Mouse (Mus musculus): ENCODE measurements around the gene Rnf43. TPM values are rescaled to one million over a fixed set of nuclear protein-coding genes. Genes with fewer than 3 reads are reported as not detected.
A peak's percentile ranks its signal among the peaks of the same experiment; 100 is the strongest.

Gene Rnf43
- 5.9 and 10.4 TPM in 2 replicates for polyA plus RNA-seq (2014; fragmentation: Nextera tagmentation; extraction: Ambion mirVana)

DNA sequence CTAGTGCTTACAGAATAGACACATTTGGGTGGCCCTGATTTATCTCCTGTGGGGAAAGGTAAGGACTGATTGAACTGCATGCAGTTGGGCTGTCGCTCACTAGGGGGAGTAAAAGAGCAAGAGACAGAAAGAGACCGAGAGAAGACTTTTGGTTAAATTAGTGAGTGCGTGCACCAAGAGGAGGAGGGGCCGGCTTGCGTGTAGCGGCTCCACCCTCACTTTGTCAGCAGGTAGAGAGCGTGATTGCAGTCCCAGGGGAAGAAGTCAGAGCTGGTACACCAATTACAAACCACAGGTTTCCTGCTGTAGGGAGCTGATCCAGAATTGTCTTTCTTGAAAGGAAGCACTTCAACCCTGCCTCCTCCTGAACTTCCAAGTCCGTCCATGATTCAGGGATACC lies at the start of gene Rnf43:
Gene Rnf43 (plus strand): TSS at position 316 of the 400 bp plus-strand sequence.
- Histone ChIP-seq H3K4me2 (replicated peaks; ENCODE audit: low read depth, low read length) (peak within 1 kb of the TSS; percentile 41), H3K36me3 (ENCODE audit: control insufficient read depth, insufficient read depth, low read length) (no peaks in the 10 kb centered on the region), H3K4me3 (ENCODE audit: low read length) (peak within 1 kb of the TSS; percentile 38), H3K9ac (ENCODE audit: low read depth, low read length) (peak within 1 kb of the TSS; percentile 49; the same call in 1 of the 2 replicates), H3K27ac (ENCODE audit: low read depth, low read length) (no peak within 1 kb of the TSS), H3K27me3 (ENCODE audit: control insufficient read depth, insufficient read depth, low read length) (peaks cover 5% of the 10 kb centered on the region; the same call in 1 of the 2 replicates), H3K4me1 (ENCODE audit: control insufficient read depth, insufficient read depth, low read length) (no peaks in the 10 kb centered on the region), H3K9me3 (ENCODE audit: control insufficient read depth, low read length) (no peaks in the 10 kb centered on the region)
- ATAC-seq (ENCODE audit: low FRiP score, low TSS enrichment) = peak; percentile 87
- WGBS = 1% methylated on average over 8 of the region's 8 CpGs

GRCm38 (mm10) chr11:87613972-87614371 lies 48.5 kb upstream of the Rnf43 start:
- WGBS = 91% methylated on average over 7 of the region's 7 CpGs
- H3K4me3 ChIP-seq (ENCODE audit: low read length) = no peak overlapping the region
- no peaks in the 10 kb centered on the region for H3K27me3 ChIP-seq (ENCODE audit: control insufficient read depth, insufficient read depth, low read length)
- no peak overlapping the region for H3K9ac ChIP-seq (ENCODE audit: low read depth, low read length)
- H3K9me3 ChIP-seq (ENCODE audit: control insufficient read depth, low read length) = peaks cover 12% of the 10 kb centered on the region
- no peak overlapping the region for H3K4me2 ChIP-seq (replicated peaks; ENCODE audit: low read depth, low read length)
- peaks cover 92% of the 10 kb centered on the region for H3K36me3 ChIP-seq (ENCODE audit: control insufficient read depth, insufficient read depth, low read length)
- no peaks in the 10 kb centered on the region for H3K4me1 ChIP-seq (ENCODE audit: control insufficient read depth, insufficient read depth, low read length)
- ATAC-seq (ENCODE audit: low FRiP score, low TSS enrichment) = no peak
- H3K27ac ChIP-seq (ENCODE audit: low read depth, low read length) = no peak overlapping the region

DNA sequence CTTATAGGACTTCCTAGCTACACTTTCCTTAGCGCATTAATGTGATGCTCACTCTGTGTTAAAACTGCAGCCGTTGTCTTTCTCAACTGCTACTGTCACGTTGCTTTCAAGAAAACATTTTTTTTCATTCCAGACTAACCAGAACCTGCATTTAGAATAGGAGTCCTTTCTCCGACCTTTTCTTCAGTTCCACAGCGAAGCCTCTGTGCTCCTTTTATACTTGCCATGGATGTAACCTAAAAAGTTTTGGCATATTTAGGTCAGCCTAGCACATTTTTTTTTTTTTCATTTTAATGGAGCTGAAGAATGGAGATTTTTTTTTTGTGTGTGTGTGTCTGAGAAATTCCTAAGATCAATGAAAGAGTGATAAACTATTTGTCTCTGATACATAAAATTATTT lies 47.0 kb upstream of the Rnf43 start:
- Histone ChIP-seq H3K4me1 (ENCODE audit: control insufficient read depth, insufficient read depth, low read length) (no peaks in the 10 kb centered on the region), H3K9ac (ENCODE audit: low read depth, low read length) (no peak overlapping the region), H3K27me3 (ENCODE audit: control insufficient read depth, insufficient read depth, low read length) (no peaks in the 10 kb centered on the region), H3K4me2 (replicated peaks; ENCODE audit: low read depth, low read length) (no peak overlapping the region), H3K4me3 (ENCODE audit: low read length) (no peak overlapping the region), H3K9me3 (ENCODE audit: control insufficient read depth, low read length) (peaks cover 12% of the 10 kb centered on the region), H3K36me3 (ENCODE audit: control insufficient read depth, insufficient read depth, low read length) (peaks cover 86% of the 10 kb centered on the region), H3K27ac (ENCODE audit: low read depth, low read length) (no peak overlapping the region)
- ATAC-seq (ENCODE audit: low FRiP score, low TSS enrichment) = no peak
- WGBS = 95% methylated on average over 5 of the region's 5 CpGs

- Histone ChIP-seq H3K4me2 (replicated peaks; ENCODE audit: low read depth, low read length) (no peak overlapping the region), H3K9ac (ENCODE audit: low read depth, low read length) (no peak overlapping the region), H3K4me1 (ENCODE audit: control insufficient read depth, insufficient read depth, low read length) (no peaks in the 10 kb centered on the region), H3K4me3 (ENCODE audit: low read length) (no peak overlapping the region), H3K27me3 (ENCODE audit: control insufficient read depth, insufficient read depth, low read length) (no peaks in the 10 kb centered on the region), H3K27ac (ENCODE audit: low read depth, low read length) (no peak overlapping the region), H3K9me3 (ENCODE audit: control insufficient read depth, low read length) (peaks cover 12% of the 10 kb centered on the region), H3K36me3 (ENCODE audit: control insufficient read depth, insufficient read depth, low read length) (peaks cover 85% of the 10 kb centered on the region)
- no peak for ATAC-seq (ENCODE audit: low FRiP score, low TSS enrichment)
- 97% methylated on average over 2 of the region's 2 CpGs for WGBS
These were observed 46.6 kb upstream of the Rnf43 start for GRCm38 (mm10) chr11:87615952-87616351.

DNA sequence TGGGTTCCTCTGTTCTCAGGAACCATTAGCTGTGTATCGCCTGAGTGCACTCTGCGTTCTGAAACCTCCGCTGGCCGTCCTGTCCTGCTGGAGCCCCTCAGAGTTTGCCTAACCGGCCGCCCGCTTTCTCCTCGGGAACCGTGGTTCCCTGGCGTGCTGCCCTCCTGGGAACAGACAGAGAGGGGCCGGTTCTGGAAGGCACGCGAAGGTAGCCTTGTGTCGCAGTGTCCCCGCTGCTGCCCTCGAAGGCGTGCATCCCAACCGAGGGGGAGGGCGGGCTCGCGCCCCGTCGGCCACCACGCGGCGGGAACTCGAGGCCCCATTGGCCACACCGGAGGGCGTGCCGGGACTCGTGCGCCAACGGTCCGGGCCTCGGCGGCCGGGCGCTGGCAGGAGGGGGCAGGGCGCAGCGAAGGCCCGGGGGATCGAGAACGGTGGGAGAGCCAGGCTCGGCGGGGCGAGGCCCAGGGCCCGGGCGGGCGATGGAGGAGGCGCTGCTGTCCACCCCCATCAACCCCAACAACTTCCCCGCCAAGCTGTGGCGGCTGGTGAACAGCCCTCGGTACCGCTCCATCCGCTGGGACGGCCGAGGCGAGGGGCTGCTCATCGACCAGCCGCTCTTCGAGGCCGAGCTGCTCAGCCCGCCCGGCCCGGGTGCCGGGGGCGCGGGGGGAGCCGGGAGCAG lies 45.6 kb upstream of the Rnf43 start, which contains the start of gene Hsf5:
Gene Hsf5 (plus strand): TSS at position 375 of the 685 bp plus-strand sequence.
- H3K36me3 ChIP-seq (ENCODE audit: control insufficient read depth, insufficient read depth, low read length) = peaks cover 77% of the 10 kb centered on the region
- 0 out of 2 replicates have a peak, but pooled peaks have one; percentile 28 for ATAC-seq (ENCODE audit: low FRiP score, low TSS enrichment)
- H3K4me2 ChIP-seq (replicated peaks; ENCODE audit: low read depth, low read length) = no peak within 1 kb of the TSS
- H3K27me3 ChIP-seq (ENCODE audit: control insufficient read depth, insufficient read depth, low read length) = no peaks in the 10 kb centered on the region
- 88% methylated on average over 46 of the region's 69 CpGs for WGBS
- peaks cover 12% of the 10 kb centered on the region for H3K9me3 ChIP-seq (ENCODE audit: control insufficient read depth, low read length)
- H3K27ac ChIP-seq (ENCODE audit: low read depth, low read length) = no peak within 1 kb of the TSS
- no peak within 1 kb of the TSS for H3K9ac ChIP-seq (ENCODE audit: low read depth, low read length)
- H3K4me3 ChIP-seq (ENCODE audit: low read length) = no peak within 1 kb of the TSS
- no peaks in the 10 kb centered on the region for H3K4me1 ChIP-seq (ENCODE audit: control insufficient read depth, insufficient read depth, low read length)

GRCm38 (mm10) chr11:87617606-87618005 lies 44.9 kb upstream of the Rnf43 start:
- Histone ChIP-seq H3K4me1 (ENCODE audit: control insufficient read depth, insufficient read depth, low read length) (no peaks in the 10 kb centered on the region), H3K9me3 (ENCODE audit: control insufficient read depth, low read length) (peaks cover 12% of the 10 kb centered on the region), H3K27ac (ENCODE audit: low read depth, low read length) (no peak overlapping the region), H3K4me3 (ENCODE audit: low read length) (no peak overlapping the region), H3K27me3 (ENCODE audit: control insufficient read depth, insufficient read depth, low read length) (no peaks in the 10 kb centered on the region), H3K36me3 (ENCODE audit: control insufficient read depth, insufficient read depth, low read length) (peaks cover 73% of the 10 kb centered on the region), H3K4me2 (replicated peaks; ENCODE audit: low read depth, low read length) (no peak overlapping the region), H3K9ac (ENCODE audit: low read depth, low read length) (no peak overlapping the region)
- 96% methylated on average over 32 of the region's 32 CpGs for WGBS
- ATAC-seq (ENCODE audit: low FRiP score, low TSS enrichment) = no peak

GRCm38 (mm10) chr11:87623160-87623559 lies 39.4 kb upstream of the Rnf43 start:
- Histone ChIP-seq H3K27ac (ENCODE audit: low read depth, low read length) (no peak overlapping the region), H3K9me3 (ENCODE audit: control insufficient read depth, low read length) (no peaks in the 10 kb centered on the region), H3K9ac (ENCODE audit: low read depth, low read length) (no peak overlapping the region), H3K4me3 (ENCODE audit: low read length) (no peak overlapping the region), H3K27me3 (ENCODE audit: control insufficient read depth, insufficient read depth, low read length) (no peaks in the 10 kb centered on the region), H3K4me2 (replicated peaks; ENCODE audit: low read depth, low read length) (no peak overlapping the region), H3K36me3 (ENCODE audit: control insufficient read depth, insufficient read depth, low read length) (peaks cover 31% of the 10 kb centered on the region), H3K4me1 (ENCODE audit: control insufficient read depth, insufficient read depth, low read length) (no peaks in the 10 kb centered on the region)
- WGBS = 38% methylated on average over 4 of the region's 4 CpGs
- ATAC-seq (ENCODE audit: low FRiP score, low TSS enrichment) = peak; percentile 78

DNA sequence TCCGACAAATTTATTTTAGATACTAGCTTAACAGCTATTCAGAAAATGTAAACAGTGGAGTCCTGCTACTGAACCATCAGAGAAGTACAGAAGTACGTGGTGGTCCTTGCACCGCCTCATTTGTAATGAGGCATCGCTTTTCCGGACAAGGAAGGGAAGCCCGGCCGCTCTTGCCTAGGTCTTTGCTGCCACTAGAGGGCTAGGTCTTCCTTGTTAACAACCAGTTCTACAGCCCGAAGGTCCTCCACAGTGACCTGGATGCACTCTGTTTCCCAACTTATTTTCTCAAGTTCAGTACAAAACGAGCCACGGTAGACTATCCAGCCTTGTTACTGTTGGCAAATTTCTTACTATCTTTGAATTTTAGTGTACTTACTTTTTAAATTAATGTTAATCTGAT lies 32.7 kb upstream of the Rnf43 start:
- WGBS = 29% methylated on average over 10 of the region's 10 CpGs
- no peak for ATAC-seq (ENCODE audit: low FRiP score, low TSS enrichment)
- Histone ChIP-seq H3K9ac (ENCODE audit: low read depth, low read length) (no peak overlapping the region), H3K4me3 (ENCODE audit: low read length) (no peak overlapping the region), H3K4me2 (replicated peaks; ENCODE audit: low read depth, low read length) (no peak overlapping the region), H3K4me1 (ENCODE audit: control insufficient read depth, insufficient read depth, low read length) (no peaks in the 10 kb centered on the region), H3K36me3 (ENCODE audit: control insufficient read depth, insufficient read depth, low read length) (no peaks in the 10 kb centered on the region; the same call in 1 of the 2 replicates), H3K27me3 (ENCODE audit: control insufficient read depth, insufficient read depth, low read length) (no peaks in the 10 kb centered on the region), H3K27ac (ENCODE audit: low read depth, low read length) (no peak overlapping the region), H3K9me3 (ENCODE audit: control insufficient read depth, low read length) (no peaks in the 10 kb centered on the region)

DNA sequence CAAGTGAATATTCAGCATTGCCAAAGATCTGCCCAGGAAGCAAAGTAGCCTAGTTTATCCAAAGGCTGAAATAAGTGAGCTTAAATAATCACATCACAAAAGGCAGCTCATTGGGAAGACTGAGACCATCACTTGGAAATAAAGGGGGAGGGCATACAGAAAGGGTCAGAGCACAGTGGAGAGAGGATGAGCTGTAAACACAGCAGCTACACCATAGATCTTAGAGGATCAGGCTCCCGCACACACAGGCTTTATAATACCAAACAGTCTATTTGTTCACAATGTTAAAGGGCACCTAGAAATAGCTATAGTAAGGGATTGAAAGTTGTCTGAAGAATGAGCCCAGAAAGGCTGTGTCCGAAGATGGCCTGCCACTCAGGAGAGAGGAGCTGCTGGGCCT lies 23.7 kb upstream of the Rnf43 start:
- peaks cover 7% of the 10 kb centered on the region; the same call in 1 of the 2 replicates for H3K36me3 ChIP-seq (ENCODE audit: control insufficient read depth, insufficient read depth, low read length)
- peak; percentile 62; the same call in 1 of the 2 replicates for ATAC-seq (ENCODE audit: low FRiP score, low TSS enrichment)
- 14% methylated on average over 2 of the region's 2 CpGs for WGBS
- H3K4me2 ChIP-seq (replicated peaks; ENCODE audit: low read depth, low read length) = peak overlapping the region; percentile 64
- H3K9ac ChIP-seq (ENCODE audit: low read depth, low read length) = peak overlapping the region; percentile 72
- H3K27ac ChIP-seq (ENCODE audit: low read depth, low read length) = no peak overlapping the region
- no peaks in the 10 kb centered on the region for H3K9me3 ChIP-seq (ENCODE audit: control insufficient read depth, low read length)
- 0 out of 2 replicates have a peak, but pooled peaks cover 3% of the 10 kb centered on the region for H3K4me1 ChIP-seq (ENCODE audit: control insufficient read depth, insufficient read depth, low read length)
- H3K27me3 ChIP-seq (ENCODE audit: control insufficient read depth, insufficient read depth, low read length) = no peaks in the 10 kb centered on the region
- peak overlapping the region; percentile 44 for H3K4me3 ChIP-seq (ENCODE audit: low read length)

Data from kidney, embryonic 14.5 days (tissue).